Mouse (Mus musculus) embryonic facial prominence, embryonic 15.5 days (tissue): Measurements from ENCODE around the gene Med14. TPM values are rescaled to one million over a fixed set of nuclear protein-coding genes. Genes with fewer than 3 reads are reported as not detected.

ENCODE experiments used
- ATAC-seq: fragments of 200-750 bp; cut with Nextera tagmentation; 2 replicates; pipeline ENCODE4 v1.8.0; 2017; ENCODE audit warnings: low read depth, moderate TSS enrichment; ENCODE audit not compliant: insufficient number of reproducible peaks, low FRiP score, low TSS enrichment
- H3K27ac ChIP-seq: fragments of 300-500 bp; sonication (generic); replicated peaks from 2 replicates; pipeline ENCODE4 v1.5.1; 2015; ENCODE audit warnings: mild to moderate bottlenecking, inconsistent platforms
- H3K27me3 ChIP-seq: fragments of 300-500 bp; sonication (generic); 2 replicates; pipeline ENCODE4 v1.6.1; 2015; ENCODE audit warnings: inconsistent platforms
- H3K36me3 ChIP-seq: fragments of 300-500 bp; sonication (generic); 2 replicates; pipeline ENCODE4 v1.6.1; 2015; ENCODE audit warnings: mild to moderate bottlenecking, inconsistent platforms
- H3K4me1 ChIP-seq: fragments of 300-500 bp; sonication (generic); 2 replicates; pipeline ENCODE4 v1.6.1; 2015; ENCODE audit warnings: inconsistent platforms
- H3K4me2 ChIP-seq: fragments of 300-500 bp; sonication (generic); replicated peaks from 2 replicates; pipeline ENCODE4 v1.6.1; 2015; ENCODE audit warnings: mild to moderate bottlenecking, inconsistent platforms
- H3K4me3 ChIP-seq: fragments of 300-500 bp; sonication (generic); replicated peaks from 2 replicates; pipeline ENCODE4 v1.5.1; 2015; ENCODE audit warnings: mild to moderate bottlenecking, inconsistent platforms
- H3K9ac ChIP-seq: fragments of 300-500 bp; sonication (generic); 2 replicates; pipeline ENCODE4 v1.6.1; 2015; ENCODE audit warnings: inconsistent platforms
- H3K9me3 ChIP-seq: fragments of 300-500 bp; sonication (generic); replicated peaks from 2 replicates; pipeline ENCODE4 v1.6.1; 2016; ENCODE audit warnings: inconsistent platforms
- WGBS: fragments of 180-500 bp; shearing (Covaris S2); methylation state at CpG from one replicate; pipeline ENCODE4 v1.1.7; 2015; 5-methylcytosine and 5-hydroxymethylcytosine counted together
- polyA plus RNA-seq: library from polyadenylated mRNA; unstranded; fragments of >200 nt; fragmentation: Nextera tagmentation; extraction: Ambion mirVana; gene quantifications from 2 replicates; pipeline ENCODE4 v1.2.1, GENCODE M21; 2015

Gene Med14
- 14.1 and 14.3 TPM in 2 replicates for polyA plus RNA-seq

GRCm38 (mm10) chrX:12761626-12762333 is at the start of gene Med14:
Med14 (minus strand) TSS chrX:12762073.
- H3K27me3 ChIP-seq: peaks cover 11% of the 10 kb centered on the region
- no peaks in the 10 kb centered on the region for H3K36me3 ChIP-seq
- WGBS: 11% methylated on average over 72 of the region's 79 CpGs
- peak within 1 kb of the TSS; percentile 60 for H3K9ac ChIP-seq
- peak within 1 kb of the TSS; percentile 60 for H3K4me3 ChIP-seq
- peak within 1 kb of the TSS; percentile 48 for H3K4me2 ChIP-seq
- no peaks in the 10 kb centered on the region for H3K4me1 ChIP-seq
- peak within 1 kb of the TSS; percentile 95 for H3K27ac ChIP-seq
- peak; percentile 96 for ATAC-seq
- no peaks in the 10 kb centered on the region for H3K9me3 ChIP-seq

- ATAC-seq: no peak
- Histone ChIP-seq H3K4me3 (no peak overlapping the region), H3K4me1 (no peaks in the 10 kb centered on the region), H3K4me2 (no peak overlapping the region), H3K36me3 (no peaks in the 10 kb centered on the region), H3K9me3 (no peaks in the 10 kb centered on the region), H3K27ac (no peak overlapping the region), H3K27me3 (no peaks in the 10 kb centered on the region), H3K9ac (no peak overlapping the region)
- WGBS: 65% methylated on average over 4 of the region's 4 CpGs
Measured at GRCm38 (mm10) chrX:12800559-12800958, 38.7 kb upstream of the Med14 start.

GRCm38 (mm10) chrX:12794842-12795241 is 33.0 kb upstream of the Med14 start:
- Histone ChIP-seq H3K4me3 (no peak overlapping the region), H3K27ac (no peak overlapping the region), H3K36me3 (no peaks in the 10 kb centered on the region), H3K4me1 (no peaks in the 10 kb centered on the region), H3K9me3 (no peaks in the 10 kb centered on the region), H3K27me3 (no peaks in the 10 kb centered on the region), H3K4me2 (no peak overlapping the region), H3K9ac (no peak overlapping the region)
- ATAC-seq: no peak
- whole genome bisulfite sequencing: 41% methylated on average over 2 of the region's 2 CpGs

- H3K4me3 ChIP-seq: no peak overlapping the region
- no peak overlapping the region for H3K27ac ChIP-seq
- H3K9me3 ChIP-seq: no peaks in the 10 kb centered on the region
- ATAC-seq: no peak
- no peaks in the 10 kb centered on the region for H3K36me3 ChIP-seq
- H3K4me1 ChIP-seq: no peaks in the 10 kb centered on the region
- WGBS: 63% methylated on average over 4 of the region's 4 CpGs
- H3K9ac ChIP-seq: no peak overlapping the region
- no peaks in the 10 kb centered on the region for H3K27me3 ChIP-seq
- H3K4me2 ChIP-seq: no peak overlapping the region
Measured at GRCm38 (mm10) chrX:12791674-12792340, 29.9 kb upstream of the Med14 start.

GRCm38 (mm10) chrX:12773236-12773635 is 11.4 kb upstream of the Med14 start:
- ATAC-seq: no peak
- no peak overlapping the region for H3K9ac ChIP-seq

GRCm38 (mm10) chrX:12771561-12771960 is 9.7 kb upstream of the Med14 start:
- H3K9ac ChIP-seq: no peak overlapping the region
- H3K27ac ChIP-seq: no peak overlapping the region
- no peaks in the 10 kb centered on the region for H3K4me1 ChIP-seq
- H3K4me3 ChIP-seq: no peak overlapping the region
- 45% methylated on average over 2 of the region's 2 CpGs for WGBS
- H3K27me3 ChIP-seq: no peaks in the 10 kb centered on the region
- H3K36me3 ChIP-seq: no peaks in the 10 kb centered on the region
- no peaks in the 10 kb centered on the region for H3K9me3 ChIP-seq
- ATAC-seq: no peak
- H3K4me2 ChIP-seq: no peak overlapping the region

More at GRCm38 (mm10) chrX:12773236-12773635, 11.4 kb upstream of the Med14 start:
- Histone ChIP-seq H3K4me3 (no peak overlapping the region), H3K27ac (no peak overlapping the region), H3K27me3 (no peaks in the 10 kb centered on the region), H3K9me3 (no peaks in the 10 kb centered on the region), H3K4me1 (no peaks in the 10 kb centered on the region), H3K4me2 (no peak overlapping the region), H3K36me3 (no peaks in the 10 kb centered on the region)
- 70% methylated on average over 3 of the region's 3 CpGs for WGBS

- H3K4me1 ChIP-seq: no peaks in the 10 kb centered on the region
- 61% methylated on average over 3 of the region's 3 CpGs for WGBS
- ATAC-seq: no peak
- no peaks in the 10 kb centered on the region for H3K27me3 ChIP-seq
- H3K9me3 ChIP-seq: no peaks in the 10 kb centered on the region
- no peak overlapping the region for H3K9ac ChIP-seq
- no peak overlapping the region for H3K4me2 ChIP-seq
- no peak overlapping the region for H3K4me3 ChIP-seq
- H3K27ac ChIP-seq: no peak overlapping the region
- H3K36me3 ChIP-seq: no peaks in the 10 kb centered on the region
Measured at GRCm38 (mm10) chrX:12768571-12768970, 6.7 kb upstream of the Med14 start.

GRCm38 (mm10) chrX:12766846-12767564 is 5.1 kb upstream of the Med14 start:
- H3K27ac ChIP-seq: no peak overlapping the region
- no peak for ATAC-seq
- H3K9ac ChIP-seq: no peak overlapping the region
- no peak overlapping the region for H3K4me2 ChIP-seq
- no peaks in the 10 kb centered on the region for H3K9me3 ChIP-seq
- H3K27me3 ChIP-seq: peaks cover 3% of the 10 kb centered on the region
- H3K4me3 ChIP-seq: no peak overlapping the region
- no peaks in the 10 kb centered on the region for H3K36me3 ChIP-seq
- WGBS: 70% methylated on average over 4 of the region's 4 CpGs
- no peaks in the 10 kb centered on the region for H3K4me1 ChIP-seq

- Histone ChIP-seq H3K4me1 (no peaks in the 10 kb centered on the region), H3K27me3 (peaks cover 11% of the 10 kb centered on the region), H3K36me3 (no peaks in the 10 kb centered on the region), H3K4me3 (peak overlapping the region; percentile 60), H3K4me2 (peak overlapping the region; percentile 48), H3K9ac (no peak overlapping the region), H3K27ac (0 out of 2 replicates have a peak overlapping the region, but pooled peaks have one; percentile 95), H3K9me3 (no peaks in the 10 kb centered on the region)
- 54% methylated on average over 3 of the region's 3 CpGs for WGBS
- ATAC-seq: no peak
Measured at GRCm38 (mm10) chrX:12763127-12763834, 1.4 kb upstream of the Med14 start.

GRCm38 (mm10) chrX:12762334-12763126 is 657 bp upstream of the Med14 start:
- 10% methylated on average over 32 of the region's 32 CpGs for WGBS
- Histone ChIP-seq H3K27ac (peak overlapping the region; percentile 95), H3K4me2 (peak overlapping the region; percentile 48), H3K9me3 (no peaks in the 10 kb centered on the region), H3K36me3 (no peaks in the 10 kb centered on the region), H3K4me3 (peak overlapping the region; percentile 60), H3K27me3 (peaks cover 11% of the 10 kb centered on the region), H3K4me1 (no peaks in the 10 kb centered on the region), H3K9ac (peak overlapping the region; percentile 23; the same call in 1 of the 2 replicates)
- ATAC-seq: no peak
